Mouse (Mus musculus): ENCODE results near the gene Srd5a1.

GRCm38 (mm10) chr13:69624510-69624909 lies 13.3 kb upstream of the Srd5a1 start:
- TF ChIP-seq CTCF (IDR thresholded peaks at IDR 0.05; ENCODE audit: low read depth): no peak
- TF ChIP-seq EP300 (IDR thresholded peaks at IDR 0.05; ENCODE audit: low read depth): no peak
